Mouse (Mus musculus) kidney, adult 10 weeks (tissue): ENCODE results near the gene Defa37. TPM values are rescaled to one million over a fixed set of nuclear protein-coding genes. Genes with fewer than 3 reads are reported as not detected.

ENCODE experiments used
- polyA plus RNA-seq: library from polyadenylated mRNA; stranded (reverse); fragments of 350-450 nt; fragmentation: Illumina TruSeq; extraction: RNeasy Lipid Tissue Mini Kit (QIAGEN cat#74804); gene quantifications from one replicate; pipeline ENCODE4 v1.2.3, GENCODE M21; 2014; ENCODE audit warnings: low read depth, low replicate concordance

The Defa37 gene
- polyA plus RNA-seq = not detected

DNA sequence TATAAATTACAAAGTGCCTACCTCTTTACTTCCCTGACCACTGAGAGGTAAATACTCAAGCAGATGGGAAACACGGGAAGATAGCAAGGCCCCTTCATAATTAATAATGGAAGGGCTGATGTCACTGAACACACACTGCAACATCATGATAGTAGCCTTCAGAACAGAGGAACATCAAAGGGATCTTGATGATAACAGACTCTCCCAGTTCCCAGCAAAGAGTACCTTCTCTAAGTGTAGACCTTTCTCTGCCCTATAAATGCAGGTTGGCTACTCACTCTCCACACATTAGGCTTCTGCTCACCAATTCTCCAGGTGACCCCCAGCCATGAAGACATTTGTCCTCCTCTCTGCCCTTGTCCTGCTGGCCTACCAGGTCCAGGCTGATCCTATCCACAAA, at the start of gene Defa37:
Gene Defa37, plus strand, starts transcription at position 301 of the 400 bp plus-strand sequence.

DNA sequence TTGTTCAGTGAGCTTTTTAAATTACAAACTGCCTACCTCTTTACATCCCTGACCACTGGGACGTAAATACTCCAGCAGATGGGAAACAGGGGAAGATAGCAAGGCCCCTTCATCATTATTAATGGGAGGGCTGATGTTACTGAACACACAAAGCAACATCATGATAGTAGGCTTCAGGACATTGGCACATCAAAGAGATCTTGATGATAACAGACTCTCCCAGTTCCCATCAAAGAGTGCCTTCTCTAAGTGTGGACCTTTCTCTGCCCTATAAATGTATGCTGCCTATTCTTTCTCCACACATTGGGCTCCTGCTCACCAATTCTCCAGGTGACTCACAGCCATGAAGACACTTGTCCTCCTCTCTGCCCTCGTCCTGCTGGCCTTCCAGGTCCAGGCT, 36.5 kb upstream of the Defa37 start, which contains the start of gene Defa32:
Gene Defa32, plus strand, starts transcription at position 301 of the 400 bp plus-strand sequence.

DNA sequence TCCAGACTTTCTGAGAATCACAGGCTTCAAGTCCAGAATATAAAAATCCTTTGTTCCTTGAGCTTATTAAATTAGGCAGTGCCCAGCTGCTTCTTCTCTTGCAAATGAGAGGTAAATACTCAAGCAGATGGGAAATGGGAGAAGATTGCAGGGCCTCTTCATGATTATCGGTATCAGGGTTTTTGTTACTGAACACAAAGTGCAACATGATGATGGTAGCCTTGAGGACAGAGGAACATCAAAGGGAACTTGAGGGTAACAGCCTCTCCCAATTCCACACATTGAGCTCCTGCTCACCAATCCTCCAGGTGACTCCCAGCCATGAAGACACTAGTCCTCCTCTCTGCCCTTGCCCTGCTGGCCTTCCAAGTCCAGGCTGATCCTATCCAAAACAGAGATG, 17.5 kb downstream of the Defa37 start, which contains the start of gene Defa28:
Gene Defa28, plus strand, starts transcription at position 301 of the 400 bp plus-strand sequence.

DNA sequence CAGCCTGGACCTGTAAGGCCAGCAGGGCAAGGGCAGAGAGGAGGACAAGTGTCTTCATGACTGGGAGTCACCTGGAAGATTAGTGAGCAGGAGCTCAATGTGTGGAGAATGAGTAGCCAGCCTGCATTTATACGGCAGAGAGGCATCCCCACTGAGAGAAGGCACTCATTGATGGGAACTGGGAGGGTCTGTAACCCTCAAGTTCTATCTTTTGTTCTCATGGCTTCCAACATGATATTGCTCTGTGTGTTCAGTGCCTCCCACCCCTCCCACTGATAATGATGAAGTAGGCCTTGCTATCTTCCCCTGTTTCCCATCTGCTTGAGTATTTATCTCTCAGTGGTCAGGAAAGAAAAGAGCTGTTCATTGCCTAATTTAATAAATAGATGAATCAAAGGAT, 29.2 kb downstream of the Defa37 start, which contains the start of gene Gm7861:
Gene Gm7861, minus strand, starts transcription at position 101 of the 400 bp plus-strand sequence.

Other genes with a start within 250 kb of the Defa37 start
- not detected for gene Defa27, start 249.8 kb upstream of the Defa37 start, polyA plus RNA-seq
- gene Defa29, start 238.4 kb upstream of the Defa37 start, polyA plus RNA-seq = not detected
- not detected for gene Defa2, start 186.9 kb upstream of the Defa37 start, polyA plus RNA-seq
- not detected for gene Defa33, start 173.6 kb upstream of the Defa37 start, polyA plus RNA-seq
- not detected for gene Defa36, start 138.0 kb upstream of the Defa37 start, polyA plus RNA-seq
- gene Gm7849, start 108.8 kb upstream of the Defa37 start, polyA plus RNA-seq = not detected
- gene Defa20, start 56.1 kb upstream of the Defa37 start, polyA plus RNA-seq = not detected
- gene Defa32, start 36.4 kb upstream of the Defa37 start, polyA plus RNA-seq = not detected
- not detected for gene Defa28, start 17.6 kb downstream of the Defa37 start, polyA plus RNA-seq
- not detected for gene Gm7861, start 29.1 kb downstream of the Defa37 start, polyA plus RNA-seq
- gene Defa26, start 52.8 kb downstream of the Defa37 start, polyA plus RNA-seq = not detected
- not detected for gene Defa17, start 90.4 kb downstream of the Defa37 start, polyA plus RNA-seq
- gene Defa34, start 100.4 kb downstream of the Defa37 start, polyA plus RNA-seq = not detected
- not detected for gene AY761184, start 138.3 kb downstream of the Defa37 start, polyA plus RNA-seq
- gene Defa24, start 169.1 kb downstream of the Defa37 start, polyA plus RNA-seq = not detected